Mouse (Mus musculus): ENCODE results near the gene AV320801.
"Not testable (repeated sequence)": the region's sequence is repeated elsewhere in the genome, so short reads cannot be mapped to it uniquely, and the experiment has no call there.

The AV320801 gene

GRCm38 (mm10) chrX:135494288-135494687 is at the start of gene AV320801:
TSS of gene AV320801 (plus strand) at chrX:135494588.
- H3K4me1 ChIP-seq (replicated peaks; ENCODE audit: low read depth, low read length); H3K36me3 ChIP-seq (ENCODE audit: insufficient read depth, low read length); H3K27me3 ChIP-seq (ENCODE audit: insufficient read depth, low read length); H3K9me3 ChIP-seq (ENCODE audit: low read length); H3K4me3 ChIP-seq (replicated peaks; ENCODE audit: low read length): not testable (repeated sequence)

DNA sequence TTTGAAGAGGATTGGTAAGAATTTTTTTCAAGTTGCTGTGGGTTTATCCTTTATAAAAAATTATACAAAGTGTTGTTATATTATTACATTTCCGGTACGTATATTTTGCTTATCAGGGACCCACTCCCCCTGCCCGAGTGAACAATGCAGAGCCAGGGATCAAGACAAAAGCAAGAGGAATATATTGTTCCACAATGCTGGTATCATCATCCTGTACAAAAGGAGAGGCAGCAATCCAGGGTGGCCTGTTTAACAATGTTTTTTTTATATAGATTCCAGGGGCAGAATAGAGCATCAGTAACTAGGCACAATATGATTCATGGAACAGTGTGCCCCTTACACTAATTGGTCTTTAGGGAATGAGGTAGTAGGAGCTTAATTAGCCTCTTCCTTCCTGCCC is 30.2 kb upstream of the AV320801 start:
- H3K36me3 ChIP-seq (ENCODE audit: insufficient read depth, low read length); H3K4me3 ChIP-seq (replicated peaks; ENCODE audit: low read length); H3K4me1 ChIP-seq (replicated peaks; ENCODE audit: low read depth, low read length); H3K27me3 ChIP-seq (ENCODE audit: insufficient read depth, low read length); H3K9me3 ChIP-seq (ENCODE audit: low read length): not testable (repeated sequence)

DNA sequence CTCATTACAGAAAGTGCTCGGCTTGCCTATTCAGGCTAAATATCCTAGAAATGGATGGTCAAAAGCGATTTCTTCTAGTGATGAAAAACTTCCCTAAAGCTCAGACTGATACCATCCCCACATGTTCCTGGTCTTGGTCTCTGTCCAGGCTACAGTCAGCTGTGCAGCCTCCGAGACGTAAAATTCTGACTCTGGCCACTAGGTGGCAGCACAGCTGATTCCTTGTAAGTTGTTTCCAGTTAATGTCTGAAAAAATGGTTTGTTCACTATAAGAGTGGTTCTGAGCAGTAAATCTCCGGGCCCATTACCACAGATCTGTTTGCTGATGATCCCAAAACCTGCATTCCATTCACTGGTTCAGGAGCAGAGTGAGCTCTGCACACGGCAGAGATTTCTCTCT is 12.5 kb upstream of the AV320801 start:
- not testable (repeated sequence) for H3K4me3 ChIP-seq (replicated peaks; ENCODE audit: low read length); H3K9me3 ChIP-seq (ENCODE audit: low read length); H3K4me1 ChIP-seq (replicated peaks; ENCODE audit: low read depth, low read length); H3K36me3 ChIP-seq (ENCODE audit: insufficient read depth, low read length); H3K27me3 ChIP-seq (ENCODE audit: insufficient read depth, low read length)

DNA sequence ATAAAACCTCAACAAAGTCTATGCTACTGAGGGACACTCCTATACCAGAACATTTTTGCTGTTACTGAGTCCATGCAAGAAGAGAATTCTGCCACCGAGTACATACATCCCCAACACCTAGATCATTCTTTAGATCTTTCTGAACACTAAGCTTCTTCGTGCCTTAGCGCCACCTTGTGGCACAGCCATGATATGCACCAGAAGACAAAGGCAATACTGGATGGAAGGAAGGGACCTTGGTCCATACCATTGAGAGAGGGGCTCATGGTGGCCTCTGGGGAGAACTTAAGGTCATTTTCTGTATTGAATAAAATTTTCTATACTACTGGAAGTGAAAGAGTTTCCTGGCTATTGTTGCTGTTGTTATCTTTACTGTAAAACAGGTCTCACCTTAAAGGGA is 11.2 kb upstream of the AV320801 start:
- not testable (repeated sequence) for H3K27me3 ChIP-seq (ENCODE audit: insufficient read depth, low read length); H3K36me3 ChIP-seq (ENCODE audit: insufficient read depth, low read length); H3K4me3 ChIP-seq (replicated peaks; ENCODE audit: low read length); H3K4me1 ChIP-seq (replicated peaks; ENCODE audit: low read depth, low read length); H3K9me3 ChIP-seq (ENCODE audit: low read length)
